8 mouse cellular contexts compared by ENCODE assay signal in the genomic region with DNA sequence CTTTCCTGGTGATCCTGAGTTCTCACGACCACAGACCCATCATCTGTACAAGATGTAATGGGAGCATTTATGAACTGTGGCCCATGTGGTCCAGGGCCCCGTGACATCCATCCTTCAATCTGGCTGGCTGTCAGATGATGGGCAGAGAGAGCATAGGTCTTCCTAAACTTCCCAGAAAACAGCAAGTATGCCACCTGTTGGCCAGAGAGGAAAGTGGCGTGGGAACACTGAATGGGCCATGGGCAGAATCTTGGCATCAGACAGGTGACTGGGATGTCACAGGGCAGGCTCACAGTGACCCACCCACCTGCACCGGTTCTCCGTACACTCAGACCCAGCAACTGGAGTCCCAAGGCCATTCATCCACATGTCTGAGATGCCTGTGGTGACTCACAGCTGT. TPM values are rescaled to one million over a fixed set of nuclear protein-coding genes. Genes with fewer than 3 reads are reported as not detected.
DNase-seq lines count a peak whose midpoint lies in the region; TF ChIP-seq lines count a peak whose summit lies in the region.
"Had no signal": no experiment of that assay in that cellular context is flagged by ENCODE, and none has a peak within 500 bp of the region (broad histone marks: within the 10 kb centered on the region; RNA-seq: fewer than 3 reads in every experiment).

No protein-coding gene starts in this region.

- peak in 1 of 2 experiments; percentile 47 for DNase-seq in layer of hippocampus, adult 2 months (ENCODE audit: low spot score in 2 of 2)
- no peak for DNase-seq in layer of hippocampus, postnatal 36 days
- peak; percentile 54 for DNase-seq in MEL (ENCODE audit: low read depth, low spot score)
- peak; percentile 78 for DNase-seq in brain, adult 2 months (ENCODE audit: low read depth, low spot score)
- peak; percentile 83 for DNase-seq in kidney, adult 9 months
- peak; percentile 44 to 57 for DNase-seq in spleen, adult 18-20 months
- no peak for DNase-seq in c-Kit-positive CD71-positive TER-119-positive erythroid progenitor cells, embryonic 14.5 days (ENCODE audit: low spot score)

- peak; percentile 84 for TF ChIP-seq CTCF in layer of hippocampus, adult 2 months (conservative IDR thresholded peaks at IDR 0.05)
- peak; percentile 58 to 73 (median 72) for TF ChIP-seq CTCF in MEL (IDR thresholded peaks at IDR 0.05 in 2 of 3, conservative IDR thresholded peaks at IDR 0.05 in 1 of 3; ENCODE audit: control insufficient read depth in 1 of 3, insufficient read depth in 1 of 3, low read depth in 2 of 3, low read length in 3 of 3, poor library complexity in 1 of 3, severe bottlenecking in 1 of 3)

- no peak for TF ChIP-seq POLR2A in MEL (IDR thresholded peaks at IDR 0.05; ENCODE audit: control insufficient read depth in 1 of 2, insufficient read depth in 1 of 2, low read depth in 1 of 2, low read length in 2 of 2, poor library complexity in 1 of 2)

- no peaks in the 10 kb centered on the region for H3K27me3 ChIP-seq in MEL (ENCODE audit: control insufficient read depth in 1 of 2, insufficient read depth in 2 of 2, low read length in 2 of 2)

- peaks cover 5% of the 10 kb centered on the region for H3K79me2 ChIP-seq in MEL (ENCODE audit: control insufficient read depth, insufficient read depth, low read length, poor library complexity)

- H3K4me3 ChIP-seq in layer of hippocampus, adult 2 months, result no peak overlapping the region
- H3K4me3 ChIP-seq in MEL (ENCODE audit: control insufficient read depth in 1 of 2, insufficient read depth in 1 of 2, low read depth in 2 of 2, low read length in 2 of 2), result no peak overlapping the region
- H3K4me3 ChIP-seq: erythroblast, embryonic 14.5 days had no signal

- no peak for TF ChIP-seq EP300 in MEL (IDR thresholded peaks at IDR 0.05; ENCODE audit: low read depth in 1 of 2, low read length in 2 of 2)

- peaks cover 0 to 6% of the 10 kb centered on the region in 2 experiments; a peak in 2 of 4 replicates for H3K36me3 ChIP-seq in MEL (ENCODE audit: control insufficient read depth in 1 of 2, insufficient read depth in 2 of 2, low read length in 2 of 2)

- peak; percentile 50 for TF ChIP-seq RAD21 in MEL (IDR thresholded peaks at IDR 0.05; ENCODE audit: low read depth, low read length)

- H3K9me3 ChIP-seq in MEL (replicated peaks; ENCODE audit: insufficient read depth, low read length), result no peaks in the 10 kb centered on the region

- H3K27ac ChIP-seq in layer of hippocampus, adult 2 months, result no peak overlapping the region
- no peak overlapping the region for H3K27ac ChIP-seq in MEL (ENCODE audit: control insufficient read depth, low read depth, low read length)

- no peak overlapping the region for H3K9ac ChIP-seq in MEL (ENCODE audit: control insufficient read depth, low read depth, low read length, poor library complexity, severe bottlenecking)

- peaks cover 3 to 6% of the 10 kb centered on the region in 2 experiments for H3K4me1 ChIP-seq in MEL (ENCODE audit: control insufficient read depth in 1 of 2, insufficient read depth in 2 of 2, low read length in 2 of 2)

TF ChIP-seq in MEL, 35 proteins besides CTCF, POLR2A, EP300 and RAD21:
- TF ChIP-seq TAL1 (IDR thresholded peaks at IDR 0.05; ENCODE audit: low read length), result no peak
- 0 out of 2 replicates have a peak, but pooled peaks have one; percentile 19 for TF ChIP-seq HCFC1 (IDR thresholded peaks at IDR 0.05; ENCODE audit: low read depth, low read length)
- TF ChIP-seq RCOR1 (IDR thresholded peaks at IDR 0.05; ENCODE audit: low read depth, low read length), result peak; percentile 36; the same call in 1 of the 2 replicates
- TF ChIP-seq SMC3 (IDR thresholded peaks at IDR 0.05; ENCODE audit: low read depth, low read length), result peak; percentile 62
- 0 out of 2 replicates have a peak, but pooled peaks have one; percentile 33 for TF ChIP-seq ZNF384 (IDR thresholded peaks at IDR 0.05; ENCODE audit: low read depth, low read length)
- peak; percentile 17; the same call in 1 of the 2 replicates for TF ChIP-seq SIN3A (IDR thresholded peaks at IDR 0.05; ENCODE audit: low read length)
- TF ChIP-seq BHLHE40 (IDR thresholded peaks at IDR 0.05; ENCODE audit: borderline replicate concordance, low read depth, low read length), result peak; percentile 16; the same call in 1 of the 2 replicates
- no peak for TF ChIP-seq MAFK (IDR thresholded peaks at IDR 0.05; ENCODE audit: borderline replicate concordance, low read depth, low read length)
- no peak for TF ChIP-seq MAX (IDR thresholded peaks at IDR 0.05; ENCODE audit: low read length)
- TF ChIP-seq ETS1 (IDR thresholded peaks at IDR 0.05; ENCODE audit: low read depth, low read length), result no peak
- TF ChIP-seq ZC3H11A (IDR thresholded peaks at IDR 0.05; ENCODE audit: low read depth, low read length), result peak; percentile 41; the same call in 1 of the 2 replicates

RNA-seq across cellular contexts. Expression of gene Traf2, which starts 4.4 kb away (rescaled TPM):
- 10 to 100 TPM; 10.9 to 12.0 TPM for total RNA-seq in layer of hippocampus, adult 2 months (2021)
- 10 to 100 TPM; 11.9 to 12.6 TPM for total RNA-seq in layer of hippocampus, postnatal 36 days (2021)
- total RNA-seq in MEL (2012; rRNA removed), result 19.9 and 21.0 TPM in 2 replicates
- 10 to 100 TPM in 1 of 2 experiments, not detected in 1; 28.3 TPM for polyA plus RNA-seq in MEL (2012; ENCODE audit: insufficient read depth in 1 of 2, insufficient read length in 2 of 2, low read depth in 1 of 2, low replicate concordance in 2 of 2, missing spikeins in 1 of 2)

RNA-seq across cellular contexts. Expression of gene Edf1, which starts 6.5 kb away (rescaled TPM):
- 100 to 1,000 TPM; 193 to 200 TPM for total RNA-seq in layer of hippocampus, adult 2 months (2021)
- total RNA-seq in layer of hippocampus, postnatal 36 days (2021), result 100 to 1,000 TPM; 200 to 212 TPM
- total RNA-seq in MEL (2012; rRNA removed), result 135 and 142 TPM in 2 replicates
- polyA plus RNA-seq in MEL (2012; ENCODE audit: insufficient read depth in 1 of 2, insufficient read length in 2 of 2, low read depth in 1 of 2, low replicate concordance in 2 of 2, missing spikeins in 1 of 2), result 100 to 1,000 TPM in 1 of 2 experiments, not detected in 1; 318 TPM

RNA-seq across cellular contexts. Expression of gene Mamdc4, which starts 23.5 kb away (rescaled TPM):
- 1 to 10 TPM; 2.8 to 3.5 TPM for total RNA-seq in layer of hippocampus, adult 2 months (2021)
- 1 to 10 TPM; 3.1 to 3.2 TPM for total RNA-seq in layer of hippocampus, postnatal 36 days (2021)
- 17.6 and 24.0 TPM in 2 replicates for total RNA-seq in MEL (2012; rRNA removed)
- 10 to 100 TPM in 1 of 2 experiments, not detected in 1; 21.6 TPM for polyA plus RNA-seq in MEL (2012; ENCODE audit: insufficient read depth in 1 of 2, insufficient read length in 2 of 2, low read depth in 1 of 2, low replicate concordance in 2 of 2, missing spikeins in 1 of 2)

RNA-seq across cellular contexts. Expression of gene Phpt1, which starts 23.8 kb away (rescaled TPM):
- 10 to 100 TPM; 59.1 to 67.5 TPM for total RNA-seq in layer of hippocampus, adult 2 months (2021)
- total RNA-seq in layer of hippocampus, postnatal 36 days (2021), result 10 to 100 TPM; 62.5 to 68.3 TPM
- 34.7 and 47.0 TPM in 2 replicates for total RNA-seq in MEL (2012; rRNA removed)
- polyA plus RNA-seq in MEL (2012; ENCODE audit: insufficient read depth in 1 of 2, insufficient read length in 2 of 2, low read depth in 1 of 2, low replicate concordance in 2 of 2, missing spikeins in 1 of 2), result 10 to 100 TPM in 1 of 2 experiments, not detected in 1; 73.7 TPM

RNA-seq across cellular contexts. Expression of gene Ajm1, which starts 30.4 kb away (rescaled TPM):
- total RNA-seq in layer of hippocampus, adult 2 months (2021), result 100 to 1,000 TPM; 106 to 120 TPM
- total RNA-seq in layer of hippocampus, postnatal 36 days (2021), result 100 to 1,000 TPM in 1 of 2 experiments, 10 to 100 TPM in 1; 96.4 to 117 TPM
- 0.04 and 0.07 TPM in 2 replicates for total RNA-seq in MEL (2012; rRNA removed)
- under 1 TPM in 1 of 2 experiments, not detected in 1; 0.32 TPM for polyA plus RNA-seq in MEL (2012; ENCODE audit: insufficient read depth in 1 of 2, insufficient read length in 2 of 2, low read depth in 1 of 2, low replicate concordance in 2 of 2, missing spikeins in 1 of 2)
- polyA plus RNA-seq: erythroblast, embryonic 14.5 days had no signal

Comparison
In these comparisons a context has a peak if more than half of its experiments do, and no peak if none do; other contexts are left out.
1. DNase-seq: peak in MEL (single experiment), brain, adult 2 months (single experiment), kidney, adult 9 months (single experiment) and spleen, adult 18-20 months (2 of 2); none in layer of hippocampus, postnatal 36 days (0 of 2) and c-Kit-positive CD71-positive TER-119-positive erythroid progenitor cells, embryonic 14.5 days (single experiment).